Mouse (Mus musculus) liver, adult 2 months (tissue): ENCODE results near the gene Rab15.
"Not testable (repeated sequence)": the region's sequence is repeated elsewhere in the genome, so short reads cannot be mapped to it uniquely, and the experiment has no call there.

Source experiments
- CTCF ChIP-seq: fragments of 200-500 bp; IDR thresholded peaks from 2 replicates; pipeline ENCODE4 v1.5.1; 2011; ENCODE audit warnings: low read depth, low read length, control low read depth
- POLR2A ChIP-seq: fragments of 200-500 bp; IDR thresholded peaks from 2 replicates; pipeline ENCODE4 v1.6.1; 2011; ENCODE audit warnings: low read length, control low read depth; ENCODE audit not compliant: insufficient read depth; ENCODE audit errors: extremely low read depth

DNA sequence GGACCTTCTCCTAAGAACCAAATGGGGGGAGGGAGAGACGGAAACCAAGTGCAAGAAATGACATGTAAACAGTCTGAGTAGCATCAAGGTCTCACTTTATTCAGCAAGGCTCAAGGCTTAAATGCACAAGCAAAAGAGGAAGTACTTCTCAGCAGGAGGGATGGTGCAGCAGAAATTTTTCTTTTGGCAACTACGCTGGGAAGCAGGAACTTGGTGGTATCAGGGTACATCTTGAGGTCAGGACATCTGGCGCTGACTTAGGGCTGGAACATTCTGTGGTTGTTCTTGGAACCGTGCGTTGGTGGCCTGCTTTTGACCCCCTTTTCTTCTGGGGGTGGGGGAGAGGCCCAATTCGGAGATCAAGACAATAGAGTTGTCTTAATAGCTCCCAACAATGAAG is 36.1 kb upstream of the Rab15 start:
- not testable (repeated sequence) for TF ChIP-seq CTCF, POLR2A
